Mouse (Mus musculus) MEL (cell line): Measurements from ENCODE around the gene Jrkl. TPM values are rescaled to one million over a fixed set of nuclear protein-coding genes. Genes with fewer than 3 reads are reported as not detected.

ENCODE experiments used
- DNase-seq: peaks from one replicate; pipeline ENCODE4 v3.0.0; 2011; ENCODE audit warnings: low read depth, low spot score
- H3K27ac ChIP-seq: 2 replicates; pipeline ENCODE4 v1.5.1; 2012; ENCODE audit warnings: low read depth, mild to moderate bottlenecking, control low read depth, low read length, moderate library complexity; ENCODE audit not compliant: control insufficient read depth
- H3K27me3 ChIP-seq, 2 experiments: fragments of 150-350 bp in 1 of 2; sonication (generic) in 1 of 2; 2 replicates each; pipeline ENCODE4 v1.6.1; 2012; ENCODE audit warnings: low read length in 2 of 2, mild to moderate bottlenecking in 2 of 2, improper control_type of control experiment in 1 of 2, moderate library complexity in 1 of 2; ENCODE audit not compliant: insufficient read depth in 2 of 2, control insufficient read depth in 1 of 2
- H3K36me3 ChIP-seq, 2 experiments: 2 replicates each; pipeline ENCODE4 v1.6.1; 2012 to 2014; ENCODE audit warnings: low read length in 2 of 2, improper control_type of control experiment in 1 of 2, inconsistent platforms in 1 of 2, mild to moderate bottlenecking in 1 of 2; ENCODE audit not compliant: insufficient read depth in 2 of 2, control insufficient read depth in 1 of 2
- H3K4me1 ChIP-seq, 2 experiments: fragments of 150-350 bp in 1 of 2; sonication (generic) in 1 of 2; 2 replicates each; pipeline ENCODE4 v1.6.1; 2012; ENCODE audit warnings: low read length in 2 of 2, improper control_type of control experiment in 1 of 2, mild to moderate bottlenecking in 1 of 2; ENCODE audit not compliant: insufficient read depth in 2 of 2, control insufficient read depth in 1 of 2
- H3K4me3 ChIP-seq, 2 experiments: fragments of 150-350 bp in 1 of 2; sonication (generic) in 1 of 2; 2 replicates each; pipeline ENCODE4 v1.5.1; 2012; ENCODE audit warnings: low read depth in 2 of 2, low read length in 2 of 2, mild to moderate bottlenecking in 2 of 2, moderate library complexity in 2 of 2, control low read depth in 1 of 2, improper control_type of control experiment in 1 of 2; ENCODE audit not compliant: control insufficient read depth in 1 of 2, insufficient read depth in 1 of 2
- H3K79me2 ChIP-seq: 2 replicates; pipeline ENCODE4 v1.6.1; 2012; ENCODE audit warnings: mild to moderate bottlenecking, low read length, moderate library complexity; ENCODE audit not compliant: control insufficient read depth, poor library complexity, insufficient read depth
- H3K9ac ChIP-seq: 2 replicates; pipeline ENCODE4 v1.6.1; 2012; ENCODE audit warnings: low read depth, mild to moderate bottlenecking, control low read depth, low read length, moderate library complexity; ENCODE audit not compliant: control insufficient read depth, poor library complexity, severe bottlenecking
- H3K9me3 ChIP-seq: fragments of 150-350 bp; sonication (generic); replicated peaks from 2 replicates; pipeline ENCODE4 v1.6.1; 2012; ENCODE audit warnings: mild to moderate bottlenecking, low read length, improper control_type of control experiment, moderate library complexity; ENCODE audit not compliant: insufficient read depth
- BHLHE40 ChIP-seq: IDR thresholded peaks from 2 replicates; pipeline ENCODE4 v1.6.1; 2012; ENCODE audit warnings: low read depth, mild to moderate bottlenecking, inconsistent platforms, low read length, improper control_type of control experiment, borderline replicate concordance
- CHD2 ChIP-seq: IDR thresholded peaks from 2 replicates; pipeline ENCODE4 v1.6.1; 2011; ENCODE audit warnings: low read length, improper control_type of control experiment
- CTCF ChIP-seq, 3 experiments: IDR thresholded peaks in 2 of 3; conservative IDR thresholded peaks in 1 of 3; 2 replicates each; pipeline ENCODE4 v1.5.1; 2011 to 2012; ENCODE audit warnings: low read length in 3 of 3, low read depth in 2 of 3, mild to moderate bottlenecking in 2 of 3, improper control_type of control experiment in 1 of 3, inconsistent platforms in 1 of 3, mixed read lengths in 1 of 3, moderate library complexity in 1 of 3; ENCODE audit not compliant: control insufficient read depth in 1 of 3, insufficient read depth in 1 of 3, poor library complexity in 1 of 3, severe bottlenecking in 1 of 3
- E2F4 ChIP-seq: IDR thresholded peaks from 2 replicates; pipeline ENCODE4 v1.6.1; 2011; ENCODE audit warnings: low read depth, low read length, improper control_type of control experiment, borderline replicate concordance
- ELF1 ChIP-seq: IDR thresholded peaks from 2 replicates; pipeline ENCODE4 v1.6.1; 2014; ENCODE audit warnings: low read depth, mild to moderate bottlenecking, inconsistent platforms, low read length, improper control_type of control experiment, moderate library complexity
- EP300 ChIP-seq, 2 experiments: IDR thresholded peaks; 2 replicates each; pipeline ENCODE4 v1.6.1; 2011; ENCODE audit warnings: improper control_type of control experiment in 2 of 2, low read length in 2 of 2, low read depth in 1 of 2, mild to moderate bottlenecking in 1 of 2
- ETS1 ChIP-seq: IDR thresholded peaks from 2 replicates; pipeline ENCODE4 v1.6.1; 2012; ENCODE audit warnings: low read depth, mild to moderate bottlenecking, inconsistent platforms, low read length, improper control_type of control experiment, moderate library complexity
- GABPA ChIP-seq: IDR thresholded peaks from 2 replicates; pipeline ENCODE4 v1.6.1; 2012; ENCODE audit warnings: low read depth, mild to moderate bottlenecking, inconsistent platforms, low read length, improper control_type of control experiment, moderate library complexity
- GATA1 ChIP-seq: IDR thresholded peaks from 2 replicates; pipeline ENCODE4 v1.6.1; 2011; ENCODE audit warnings: low read depth, low read length, improper control_type of control experiment
- HCFC1 ChIP-seq: IDR thresholded peaks from 2 replicates; pipeline ENCODE4 v1.6.1; 2012; ENCODE audit warnings: low read depth, mild to moderate bottlenecking, inconsistent platforms, low read length, improper control_type of control experiment, moderate library complexity
- JUND ChIP-seq: IDR thresholded peaks from 2 replicates; pipeline ENCODE4 v1.6.1; 2011; ENCODE audit warnings: low read depth, mild to moderate bottlenecking, improper control_type of control experiment, low read length
- KAT2A ChIP-seq: conservative IDR thresholded peaks from 2 replicates; pipeline ENCODE4 v1.6.1; 2012; ENCODE audit warnings: low read depth, low read length, improper control_type of control experiment, inconsistent platforms
- MAFK ChIP-seq: IDR thresholded peaks from 2 replicates; pipeline ENCODE4 v1.6.1; 2011; ENCODE audit warnings: low read depth, mild to moderate bottlenecking, low read length, improper control_type of control experiment, borderline replicate concordance
- MAZ ChIP-seq: IDR thresholded peaks from 2 replicates; pipeline ENCODE4 v1.6.1; 2012; ENCODE audit warnings: low read depth, mild to moderate bottlenecking, inconsistent platforms, low read length, improper control_type of control experiment
- MXI1 ChIP-seq: IDR thresholded peaks from 2 replicates; pipeline ENCODE4 v1.6.1; 2011; ENCODE audit warnings: mild to moderate bottlenecking, low read depth, low read length, improper control_type of control experiment
- MYB ChIP-seq: IDR thresholded peaks from 2 replicates; pipeline ENCODE4 v1.6.1; 2011; ENCODE audit warnings: mild to moderate bottlenecking, low read depth, low read length, improper control_type of control experiment
- MYC ChIP-seq: IDR thresholded peaks from 2 replicates; pipeline ENCODE4 v1.6.1; 2011; ENCODE audit warnings: low read depth, mild to moderate bottlenecking, low read length, improper control_type of control experiment, moderate library complexity
- POLR2A ChIP-seq, 2 experiments: IDR thresholded peaks; 2 replicates each; pipeline ENCODE4 v1.6.1; 2011 to 2012; ENCODE audit warnings: low read length in 2 of 2, mild to moderate bottlenecking in 2 of 2, control low read depth in 1 of 2, improper control_type of control experiment in 1 of 2, low read depth in 1 of 2, moderate library complexity in 1 of 2; ENCODE audit not compliant: control insufficient read depth in 1 of 2, insufficient read depth in 1 of 2, poor library complexity in 1 of 2
- POLR2AphosphoS2 ChIP-seq: IDR thresholded peaks from 2 replicates; pipeline ENCODE4 v1.6.1; 2011; ENCODE audit warnings: low read length, improper control_type of control experiment
- POLR2AphosphoS5 ChIP-seq: IDR thresholded peaks from 2 replicates; pipeline ENCODE4 v1.6.1; 2012; ENCODE audit warnings: low read depth, borderline replicate concordance, mild to moderate bottlenecking, inconsistent platforms, low read length, moderate library complexity, mixed read lengths
- RAD21 ChIP-seq: IDR thresholded peaks from 2 replicates; pipeline ENCODE4 v1.6.1; 2011; ENCODE audit warnings: mild to moderate bottlenecking, low read depth, low read length, improper control_type of control experiment
- RCOR1 ChIP-seq: IDR thresholded peaks from 2 replicates; pipeline ENCODE4 v1.6.1; 2012; ENCODE audit warnings: low read depth, mild to moderate bottlenecking, inconsistent platforms, low read length, improper control_type of control experiment
- SIN3A ChIP-seq: IDR thresholded peaks from 2 replicates; pipeline ENCODE4 v1.6.1; 2012; ENCODE audit warnings: low read length, improper control_type of control experiment, inconsistent platforms
- SMC3 ChIP-seq: IDR thresholded peaks from 2 replicates; pipeline ENCODE4 v1.6.1; 2011; ENCODE audit warnings: low read depth, low read length, improper control_type of control experiment
- TAL1 ChIP-seq: IDR thresholded peaks from 2 replicates; pipeline ENCODE4 v1.6.1; 2012; ENCODE audit warnings: mild to moderate bottlenecking, inconsistent platforms, low read length, moderate library complexity, mixed read lengths
- TBP ChIP-seq: IDR thresholded peaks from 2 replicates; pipeline ENCODE4 v1.8.0; 2011; ENCODE audit warnings: low read depth, low read length, improper control_type of control experiment
- TCF12 ChIP-seq: IDR thresholded peaks from 2 replicates; pipeline ENCODE4 v1.6.1; 2014; ENCODE audit warnings: low read depth, mild to moderate bottlenecking, inconsistent platforms, low read length, improper control_type of control experiment, moderate library complexity
- UBTF ChIP-seq: IDR thresholded peaks from 2 replicates; pipeline ENCODE4 v1.6.1; 2012; ENCODE audit warnings: low read depth, mild to moderate bottlenecking, inconsistent platforms, low read length, improper control_type of control experiment, moderate library complexity, borderline replicate concordance; ENCODE audit not compliant: insufficient read depth
- USF2 ChIP-seq, 2 experiments: IDR thresholded peaks; 2 replicates each; pipeline ENCODE4 v1.6.1; 2011 to 2012; ENCODE audit warnings: improper control_type of control experiment in 2 of 2, low read length in 2 of 2, borderline replicate concordance in 1 of 2, inconsistent platforms in 1 of 2, low read depth in 1 of 2, mild to moderate bottlenecking in 1 of 2; ENCODE audit not compliant: insufficient read depth in 1 of 2
- ZKSCAN1 ChIP-seq: IDR thresholded peaks from 2 replicates; pipeline ENCODE4 v1.6.1; 2012; ENCODE audit warnings: low read depth, mild to moderate bottlenecking, inconsistent platforms, low read length, improper control_type of control experiment, moderate library complexity
- ZNF384 ChIP-seq: IDR thresholded peaks from 2 replicates; pipeline ENCODE4 v1.6.1; 2012; ENCODE audit warnings: low read depth, mild to moderate bottlenecking, inconsistent platforms, low read length, improper control_type of control experiment
- polyA plus RNA-seq, 2 experiments: library from polyadenylated mRNA; stranded (reverse) in 1 of 2; unstranded in 1 of 2; fragments of >175 nt in 1 of 2; fragments of >200 nt in 1 of 2; gene quantifications; 2 replicates each; pipeline versions ENCODE4 v1.2.1 to v1.2.4; 2012; ENCODE audit warnings: low replicate concordance in 2 of 2, low read depth in 1 of 2; ENCODE audit not compliant: insufficient read length in 2 of 2, insufficient read depth in 1 of 2, missing spikeins in 1 of 2
- total RNA-seq: library from RNA; depleted of rRNA; stranded (reverse); fragments of 300-350 nt; gene quantifications from 2 replicates; pipeline ENCODE4 v1.2.3, GENCODE M21; 2012

Jrkl gene
- total and polyA plus RNA-seq, 3 experiments: 1.7 to 3.1 TPM; not detected in 1

- Histone ChIP-seq H3K4me1 (peaks cover 0 to 11% of the 10 kb centered on the region in 2 experiments; a peak in 3 of 4 replicates), H3K9me3 (no peaks in the 10 kb centered on the region), H3K36me3 (peaks cover 0 to 21% of the 10 kb centered on the region in 2 experiments; a peak in 2 of 4 replicates), H3K79me2 (no peaks in the 10 kb centered on the region), H3K4me3 (no peak overlapping the region), H3K9ac (no peak overlapping the region), H3K27me3 (no peaks in the 10 kb centered on the region), H3K27ac (0 out of 2 replicates have a peak overlapping the region, but pooled peaks have one; percentile 29)
- TF ChIP-seq TAL1 (peak; percentile 51), RCOR1 (peak; percentile 91), TCF12 (peak; percentile 97), MAZ (no peak), ZNF384 (peak; percentile 96), SMC3 (no peak), KAT2A (no peak), MAFK (peak; percentile 77), SIN3A (peak; percentile 72), EP300 (IDR thresholded peaks at IDR 0.05; ENCODE audit: low read depth in 1 of 2, low read length in 2 of 2) (peak; percentile 97 to 100), CHD2 (no peak), GATA1 (peak; percentile 99), ETS1 (peak; percentile 87)
- peak; percentile 63 for DNase-seq
Measured at GRCm38 (mm10) chr9:13273219-13273618, 27.6 kb upstream of the Jrkl start.

GRCm38 (mm10) chr9:13260980-13261379 lies 15.4 kb upstream of the Jrkl start:
- no peaks in the 10 kb centered on the region for H3K9me3 ChIP-seq
- H3K4me3 ChIP-seq: no peak overlapping the region
- H3K27ac ChIP-seq: peak overlapping the region; percentile 46; the same call in 1 of the 2 replicates
- no peaks in the 10 kb centered on the region for H3K27me3 ChIP-seq
- peaks cover 6 to 28% of the 10 kb centered on the region in 2 experiments for H3K4me1 ChIP-seq
- DNase-seq: peak; percentile 62
- H3K36me3 ChIP-seq: peaks cover 0 to 34% of the 10 kb centered on the region in 2 experiments; a peak in 2 of 4 replicates
- no peaks in the 10 kb centered on the region for H3K79me2 ChIP-seq
- H3K9ac ChIP-seq: no peak overlapping the region
- no peak for TF ChIP-seq POLR2A (IDR thresholded peaks at IDR 0.05; ENCODE audit: control insufficient read depth in 1 of 2, insufficient read depth in 1 of 2, low read depth in 1 of 2, low read length in 2 of 2, poor library complexity in 1 of 2)
- TF ChIP-seq MYB: peak; percentile 86
- TF ChIP-seq SIN3A: peak; percentile 85
- no peak for TF ChIP-seq ZKSCAN1
- no peak for TF ChIP-seq JUND
- TF ChIP-seq E2F4: no peak; the same call in 1 of the 2 replicates
- TF ChIP-seq MAZ: peak; percentile 71; the same call in 1 of the 2 replicates
- TF ChIP-seq CTCF (IDR thresholded peaks at IDR 0.05 in 2 of 3, conservative IDR thresholded peaks at IDR 0.05 in 1 of 3; ENCODE audit: control insufficient read depth in 1 of 3, insufficient read depth in 1 of 3, low read depth in 2 of 3, low read length in 3 of 3, poor library complexity in 1 of 3, severe bottlenecking in 1 of 3): no peak
- no peak for TF ChIP-seq POLR2AphosphoS5
- TF ChIP-seq MXI1: no peak; the same call in none of the 2 replicates
- TF ChIP-seq TCF12: peak; percentile 73
- no peak for TF ChIP-seq RAD21
- no peak for TF ChIP-seq KAT2A
- no peak for TF ChIP-seq BHLHE40
- peak; percentile 95 for TF ChIP-seq GATA1
- TF ChIP-seq GABPA: no peak
- TF ChIP-seq UBTF: no peak
- TF ChIP-seq CHD2: no peak
- TF ChIP-seq POLR2AphosphoS2: no peak
- peak; percentile 61; the same call in 1 of the 2 replicates for TF ChIP-seq HCFC1
- peak; percentile 89 for TF ChIP-seq RCOR1
- TF ChIP-seq MYC: no peak; the same call in 1 of the 2 replicates
- TF ChIP-seq TBP: no peak
- no peak for TF ChIP-seq USF2 (IDR thresholded peaks at IDR 0.05; ENCODE audit: borderline replicate concordance in 1 of 2, insufficient read depth in 1 of 2, low read depth in 1 of 2, low read length in 2 of 2)
- TF ChIP-seq ETS1: peak; percentile 84
- TF ChIP-seq MAFK: peak; percentile 75; the same call in 1 of the 2 replicates
- no peak for TF ChIP-seq ELF1
